Mouse (Mus musculus): ENCODE data around the gene Tmc1.
A peak's percentile ranks its signal among the peaks of the same experiment; 100 is the strongest.

Tmc1 gene

GRCm38 (mm10) chr19:20797558-20798101 lies 156.4 kb downstream of the Tmc1 start:
- DNase-seq: no peak

DNA sequence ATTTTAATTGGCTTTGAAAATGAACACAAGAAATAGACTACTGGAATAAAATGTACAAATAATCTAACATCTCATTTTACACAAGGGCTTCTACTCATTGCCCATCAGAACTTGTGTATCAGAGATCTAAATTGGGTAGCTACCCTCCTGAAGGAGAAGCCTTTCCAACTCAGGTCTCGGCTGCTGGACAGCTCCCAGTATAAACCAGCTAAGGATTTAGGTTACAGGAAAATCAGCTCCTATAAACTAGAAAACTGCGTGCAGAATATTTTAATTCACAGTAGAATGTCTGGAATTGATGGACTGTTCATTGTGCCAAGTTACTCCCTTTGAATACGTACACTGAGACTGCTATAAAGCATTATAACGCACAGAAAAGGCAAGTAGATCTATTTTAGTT lies 158.0 kb downstream of the Tmc1 start:
- no peak for DNase-seq

GRCm38 (mm10) chr19:20794999-20795398 lies 159.0 kb downstream of the Tmc1 start:
- no peak for DNase-seq

DNA sequence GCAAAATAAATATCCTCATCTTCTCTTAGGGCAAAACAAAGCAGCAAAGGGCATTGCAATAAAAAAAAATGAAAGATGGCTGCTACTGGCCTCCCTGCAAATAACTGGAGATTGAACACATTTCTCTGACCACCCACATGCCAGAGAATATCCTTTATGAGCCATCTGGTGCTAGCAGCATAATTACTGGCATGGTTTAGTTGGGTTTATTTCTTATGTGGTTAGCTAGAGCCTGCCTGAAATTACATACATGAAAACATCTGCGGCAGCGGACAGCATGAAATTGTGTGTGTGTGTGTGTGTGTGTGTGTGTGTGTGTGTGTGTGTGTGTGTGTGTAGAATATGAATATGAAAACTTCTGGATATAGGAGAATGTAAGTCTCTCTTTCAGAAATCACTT lies 161.2 kb downstream of the Tmc1 start:
- no peak for DNase-seq

DNA sequence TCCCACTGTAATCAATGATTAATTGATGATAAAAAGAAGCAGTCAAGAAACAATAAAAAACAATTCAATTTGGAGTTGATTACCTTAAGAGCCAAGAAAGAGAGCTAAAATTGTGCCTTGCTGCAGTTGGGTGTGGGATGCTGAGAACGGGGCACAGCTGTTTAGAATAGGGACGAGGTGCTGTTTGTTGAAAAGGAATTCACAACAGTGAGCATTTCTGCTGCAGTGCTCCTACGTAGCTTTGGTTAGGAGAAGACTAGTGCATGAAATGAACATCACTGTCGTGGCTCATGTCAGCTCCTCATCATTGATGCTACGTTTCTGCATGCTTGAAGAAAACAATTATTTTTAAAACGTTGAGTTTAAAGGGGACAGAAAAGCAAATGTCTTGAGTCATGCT lies 166.7 kb downstream of the Tmc1 start:
- no peak for DNase-seq

DNA sequence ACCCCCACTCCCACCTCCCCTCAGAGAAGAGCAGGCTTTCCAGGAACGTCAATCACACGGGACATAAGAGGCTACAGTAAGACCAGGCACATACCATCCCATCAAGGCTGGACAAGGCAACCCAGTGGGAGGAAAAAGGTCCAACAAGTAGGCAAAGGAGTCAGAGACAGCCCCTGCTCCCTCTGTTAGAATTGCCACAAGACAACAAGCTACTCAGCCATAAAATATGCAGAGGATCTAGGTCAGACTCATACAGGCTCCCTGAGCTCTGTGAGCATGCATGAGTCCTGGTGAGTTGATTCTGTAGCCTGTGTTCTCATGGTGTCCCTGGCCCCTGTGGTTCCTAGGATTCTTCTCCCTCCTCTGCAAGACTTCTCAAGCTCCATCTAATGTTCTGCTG lies 178.3 kb downstream of the Tmc1 start:
- DNase-seq: no peak

DNA sequence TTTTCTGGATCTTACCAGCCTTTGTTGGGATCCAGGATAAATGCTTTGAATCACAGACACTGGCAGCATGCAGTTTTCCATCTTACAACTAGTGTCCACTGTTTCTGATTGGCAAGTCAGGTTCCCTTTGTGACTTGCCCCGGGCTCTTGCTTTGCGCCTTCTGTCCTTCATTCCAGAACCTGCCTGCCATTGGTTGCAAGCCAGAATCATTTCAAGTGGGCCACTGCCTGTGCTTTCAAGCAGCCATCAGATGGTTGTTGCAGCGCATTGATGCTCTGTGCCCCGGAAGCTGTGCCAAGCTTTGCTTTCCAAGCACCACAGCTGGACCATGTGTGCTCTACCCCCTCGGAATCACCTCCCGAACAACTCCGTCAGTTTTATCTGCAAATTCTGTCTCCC lies 180.1 kb downstream of the Tmc1 start:
- peak; percentile 14 for DNase-seq

- no peak for DNase-seq
These were observed 189.8 kb downstream of the Tmc1 start for GRCm38 (mm10) chr19:20764214-20764613.

- no peak for DNase-seq
These were observed 192.2 kb downstream of the Tmc1 start for GRCm38 (mm10) chr19:20761675-20762426.

- DNase-seq: no peak
These were observed 192.9 kb downstream of the Tmc1 start for GRCm38 (mm10) chr19:20761119-20761518.

DNA sequence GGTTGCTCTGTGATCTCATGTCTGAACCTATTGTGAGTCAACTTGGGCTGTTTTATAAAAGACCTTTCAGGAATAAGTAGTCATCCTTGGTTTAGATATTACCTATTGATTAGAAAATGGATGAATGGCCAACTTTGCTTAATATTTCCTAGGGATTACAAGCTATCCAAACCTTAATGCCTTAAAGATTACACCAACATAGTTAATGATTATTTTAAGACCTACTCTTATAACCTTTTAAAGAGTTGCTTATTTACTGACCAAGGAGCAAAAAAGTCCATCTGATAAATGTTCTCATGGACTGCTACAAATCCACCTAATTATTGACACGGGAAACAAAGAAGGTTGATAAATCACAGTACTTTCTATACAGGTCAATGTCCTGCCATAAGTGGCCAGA lies 209.4 kb downstream of the Tmc1 start:
- no peak for DNase-seq

Data from cerebellum, adult 9-11 months (tissue).